Mouse (Mus musculus) heart, postnatal 0 days (tissue): ENCODE data around the gene Tifab. TPM values are rescaled to one million over a fixed set of nuclear protein-coding genes. Genes with fewer than 3 reads are reported as not detected.
A peak's percentile ranks its signal among the peaks of the same experiment; 100 is the strongest.

ENCODE experiments used
- ATAC-seq: fragments of 200-750 bp; cut with Nextera tagmentation; 2 replicates; pipeline ENCODE4 v1.8.0; 2017; ENCODE audit warnings: low read depth, moderate number of reproducible peaks, moderate library complexity; ENCODE audit not compliant: insufficient read depth
- DNase-seq: peaks from one replicate; pipeline ENCODE4 v3.0.0-alpha.2; 2016; ENCODE audit warnings: low spot score
- H3K27ac ChIP-seq: fragments of 300-500 bp; sonication (generic); 2 replicates; pipeline ENCODE4 v1.5.1; 2014; ENCODE audit warnings: low read depth, mild to moderate bottlenecking
- H3K27me3 ChIP-seq: fragments of 300-500 bp; sonication (generic); 2 replicates; pipeline ENCODE4 v1.6.1; 2014; ENCODE audit warnings: low read length, mixed read lengths; ENCODE audit not compliant: control insufficient read depth, insufficient read depth
- H3K36me3 ChIP-seq: fragments of 300-500 bp; sonication (generic); replicated peaks from 2 replicates; pipeline ENCODE4 v1.6.1; 2014; ENCODE audit warnings: low read length, mixed read lengths; ENCODE audit not compliant: control insufficient read depth, insufficient read depth
- H3K4me1 ChIP-seq: fragments of 300-500 bp; sonication (generic); 2 replicates; pipeline ENCODE4 v1.6.1; 2014; ENCODE audit warnings: antibody characterized with exemption; ENCODE audit not compliant: control insufficient read depth, insufficient read depth
- H3K4me2 ChIP-seq: fragments of 300-500 bp; sonication (generic); 2 replicates; pipeline ENCODE4 v1.6.1; 2014; ENCODE audit warnings: low read depth, mild to moderate bottlenecking, low read length, moderate library complexity
- H3K4me3 ChIP-seq: fragments of 300-500 bp; sonication (generic); 2 replicates; pipeline ENCODE4 v1.5.1; 2014; ENCODE audit warnings: low read depth, low read length
- H3K9ac ChIP-seq: fragments of 300-500 bp; sonication (generic); replicated peaks from 2 replicates; pipeline ENCODE4 v1.6.1; 2014; ENCODE audit warnings: low read depth, low read length, mixed read lengths
- H3K9me3 ChIP-seq: fragments of 300-500 bp; sonication (generic); replicated peaks from 2 replicates; pipeline ENCODE4 v1.6.1; 2016; ENCODE audit warnings: low read length; ENCODE audit not compliant: control insufficient read depth
- CTCF ChIP-seq: IDR thresholded peaks from 2 replicates; pipeline ENCODE4 v1.5.1; 2016; ENCODE audit warnings: antibody characterized with exemption, control low read depth, low read depth
- EP300 ChIP-seq: IDR thresholded peaks from 2 replicates; pipeline ENCODE4 v1.6.1; 2016; ENCODE audit warnings: antibody characterized with exemption, low read depth
- WGBS: fragments of 180-500 bp; shearing (Covaris S2); extraction: QIAGEN DNeasy Blood & Tissue Kit; methylation state at CpG from one replicate; pipeline ENCODE4 v1.1.7; 2014; 5-methylcytosine and 5-hydroxymethylcytosine counted together
- polyA plus RNA-seq: library from polyadenylated mRNA; unstranded; fragments of >200 nt; fragmentation: Nextera tagmentation; extraction: Ambion mirVana; gene quantifications from 2 replicates; pipeline ENCODE4 v1.2.1, GENCODE M21; 2015
- total RNA-seq: library from RNA; depleted of rRNA; stranded (reverse); fragments of >200 nt; gene quantifications from 2 replicates; pipeline ENCODE4 v1.2.3, GENCODE M21; 2014; ENCODE audit warnings: low replicate concordance

The Tifab gene
- total and polyA plus RNA-seq, 2 experiments from 2014 or later, result 0.71 TPM; not detected in 1

DNA sequence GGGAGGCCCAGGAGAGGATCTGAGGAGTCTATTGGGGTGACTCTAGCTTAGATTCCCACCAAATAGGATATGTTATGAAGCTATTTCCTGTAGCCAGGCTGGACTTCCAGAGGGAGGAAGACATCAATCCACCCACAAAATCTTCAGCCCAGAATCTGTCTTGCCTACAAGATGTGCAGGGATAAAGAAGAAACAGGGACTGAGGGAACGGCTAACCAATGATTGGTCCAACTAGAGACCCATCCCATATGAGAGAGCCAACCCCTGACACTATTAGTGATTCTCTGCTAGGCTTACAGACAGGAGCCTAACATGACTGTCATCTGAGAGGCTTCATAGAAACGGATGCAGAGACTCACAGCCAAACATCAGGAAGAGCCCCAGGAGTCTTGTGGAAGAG, 34.7 kb downstream of the Tifab start:
- Histone ChIP-seq H3K36me3 (no peaks in the 10 kb centered on the region), H3K4me2 (no peak overlapping the region), H3K4me1 (no peaks in the 10 kb centered on the region), H3K9me3 (no peaks in the 10 kb centered on the region), H3K27me3 (no peaks in the 10 kb centered on the region), H3K27ac (no peak overlapping the region), H3K9ac (no peak overlapping the region), H3K4me3 (no peak overlapping the region)
- DNase-seq (no peak), ATAC-seq (no peak)
- no peak for TF ChIP-seq EP300
- TF ChIP-seq CTCF, result no peak
- 51% methylated on average over 2 of the region's 2 CpGs for WGBS

DNA sequence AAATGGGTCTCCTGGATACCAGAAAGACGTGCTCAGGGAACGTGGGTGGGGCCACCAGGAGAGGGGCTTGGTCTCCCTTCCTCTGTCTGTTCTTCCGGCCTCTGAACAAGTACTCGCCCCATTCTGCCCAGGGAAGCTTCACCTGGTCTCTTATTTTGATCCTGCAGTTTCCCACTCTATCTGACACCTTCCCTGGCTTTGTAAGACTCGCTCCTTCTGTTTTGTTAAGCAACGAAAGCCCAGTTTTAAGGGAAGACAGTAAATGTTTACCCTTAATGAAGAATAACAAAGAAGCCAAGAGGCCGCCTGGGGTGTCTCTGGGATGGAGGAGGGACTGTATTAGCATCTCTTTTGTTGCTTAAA, 35.6 kb downstream of the Tifab start:
- Histone ChIP-seq H3K9ac (no peak overlapping the region), H3K27me3 (no peaks in the 10 kb centered on the region), H3K27ac (no peak overlapping the region), H3K36me3 (no peaks in the 10 kb centered on the region), H3K4me1 (no peaks in the 10 kb centered on the region), H3K9me3 (no peaks in the 10 kb centered on the region), H3K4me2 (no peak overlapping the region), H3K4me3 (no peak overlapping the region)
- 39% methylated on average over 7 of the region's 7 CpGs for WGBS
- DNase-seq, result no peak
- TF ChIP-seq CTCF, result no peak
- TF ChIP-seq EP300, result no peak
- ATAC-seq, result no peak

GRCm38 (mm10) chr13:56142382-56143150, 36.1 kb downstream of the Tifab start:
- no peak overlapping the region for H3K27ac ChIP-seq
- no peak overlapping the region for H3K4me2 ChIP-seq
- DNase-seq (no peak), ATAC-seq (no peak)
- H3K9me3 ChIP-seq, result no peaks in the 10 kb centered on the region
- 39% methylated on average over 11 of the region's 11 CpGs for WGBS
- H3K9ac ChIP-seq, result no peak overlapping the region
- no peaks in the 10 kb centered on the region for H3K36me3 ChIP-seq
- no peaks in the 10 kb centered on the region for H3K27me3 ChIP-seq
- TF ChIP-seq EP300 (no peak), CTCF (no peak)
- no peaks in the 10 kb centered on the region for H3K4me1 ChIP-seq
- H3K4me3 ChIP-seq, result no peak overlapping the region

DNA sequence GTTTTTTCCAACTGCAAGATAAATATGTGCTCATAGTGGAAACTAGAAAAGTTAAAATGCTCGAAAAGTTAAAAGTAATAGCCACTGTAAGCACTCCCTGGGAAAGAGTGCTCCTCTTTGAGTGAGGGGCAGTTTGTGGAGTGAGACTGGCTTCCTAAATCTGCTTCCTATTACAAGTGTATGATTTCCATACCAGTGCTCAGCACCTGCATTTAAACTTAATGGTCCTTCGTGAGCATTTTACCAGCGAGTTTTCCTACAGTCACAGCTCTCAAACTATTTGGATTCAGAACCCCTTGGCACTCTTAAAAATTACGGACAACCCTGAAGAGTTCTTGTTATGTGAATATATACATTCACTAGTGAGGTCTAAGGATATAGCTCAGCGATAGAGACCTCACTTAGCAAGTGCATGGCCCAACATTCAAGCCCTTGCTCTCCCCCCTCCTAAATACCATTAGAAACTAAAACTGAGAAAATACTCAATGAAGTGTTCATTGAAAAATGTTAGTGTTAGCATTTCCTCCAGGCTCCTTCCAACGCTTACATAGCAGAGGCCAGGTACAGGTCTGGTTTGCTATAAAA, 39.4 kb downstream of the Tifab start:
- no peak for ATAC-seq

DNA sequence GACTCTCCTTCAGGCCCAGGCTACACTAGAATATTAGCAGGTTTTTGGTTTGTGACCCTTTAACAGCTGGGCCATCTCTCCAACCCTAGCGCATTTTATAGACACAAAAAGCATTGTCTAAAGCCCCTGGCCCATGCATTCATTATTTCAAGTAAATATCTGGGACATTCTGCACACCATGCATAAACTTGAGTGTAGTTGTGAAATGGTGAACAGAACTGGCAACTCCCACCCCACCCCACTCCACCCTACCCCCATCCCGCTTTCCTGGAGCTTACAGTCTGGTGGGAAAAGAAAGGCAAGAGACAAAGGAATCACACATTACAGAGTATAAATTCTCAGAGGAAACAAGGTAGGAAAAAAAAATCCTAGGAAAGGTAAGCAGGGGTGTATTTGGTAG, 42.5 kb downstream of the Tifab start, which contains the start of gene H2afy:
H2afy (minus strand) TSS at position 162 of the 400 bp plus-strand sequence.
- Histone ChIP-seq H3K4me2 (peak within 1 kb of the TSS; percentile 90), H3K27me3 (no peaks in the 10 kb centered on the region), H3K4me3 (peak within 1 kb of the TSS; percentile 97), H3K4me1 (peaks cover 25% of the 10 kb centered on the region), H3K36me3 (no peaks in the 10 kb centered on the region), H3K27ac (peak within 1 kb of the TSS; percentile 83), H3K9me3 (no peaks in the 10 kb centered on the region), H3K9ac (peak within 1 kb of the TSS; percentile 98)
- DNase-seq (no peak), ATAC-seq (no peak)
- WGBS, result 97% methylated on average over 2 of the region's 2 CpGs
- TF ChIP-seq EP300, result no peak
- TF ChIP-seq CTCF, result no peak

More for the DNA sequence above, 39.4 kb downstream of the Tifab start:
- TF ChIP-seq EP300, result no peak
- no peak for TF ChIP-seq CTCF
- H3K27ac ChIP-seq, result no peak overlapping the region
- no peak overlapping the region for H3K4me2 ChIP-seq
- no peak overlapping the region for H3K9ac ChIP-seq
- no peaks in the 10 kb centered on the region for H3K9me3 ChIP-seq
- H3K4me1 ChIP-seq, result peaks cover 3% of the 10 kb centered on the region
- H3K4me3 ChIP-seq, result no peak overlapping the region
- no peaks in the 10 kb centered on the region for H3K27me3 ChIP-seq
- no peak for DNase-seq
- 56% methylated on average over 6 of the region's 6 CpGs for WGBS
- no peaks in the 10 kb centered on the region for H3K36me3 ChIP-seq
